Mouse (Mus musculus): ENCODE data around the gene Gm20388. TPM values are rescaled to one million over a fixed set of nuclear protein-coding genes. Genes with fewer than 3 reads are reported as not detected.

The Gm20388 gene
- total and polyA plus RNA-seq, 2 experiments from 2014 or later, result 17.3 TPM; not detected in 1

GRCm38 (mm10) chr8:120037199-120037598 is 126.6 kb downstream of the Gm20388 start:
- Histone ChIP-seq H3K27me3 (ENCODE audit: control insufficient read depth, insufficient read depth, low read length) (peaks cover 6% of the 10 kb centered on the region; the same call in 1 of the 2 replicates), H3K36me3 (replicated peaks; ENCODE audit: control insufficient read depth, insufficient read depth, low read length) (no peaks in the 10 kb centered on the region), H3K9ac (replicated peaks; ENCODE audit: low read depth, low read length) (no peak overlapping the region), H3K27ac (ENCODE audit: low read depth) (no peak overlapping the region), H3K9me3 (replicated peaks; ENCODE audit: control insufficient read depth, low read length) (no peaks in the 10 kb centered on the region), H3K4me1 (ENCODE audit: control insufficient read depth, insufficient read depth) (peaks cover 24% of the 10 kb centered on the region; the same call in 1 of the 2 replicates), H3K4me2 (ENCODE audit: low read depth, low read length) (no peak overlapping the region; the same call in 1 of the 2 replicates), H3K4me3 (ENCODE audit: low read depth, low read length) (no peak overlapping the region)
- peak; percentile 43; the same call in 1 of the 2 replicates for ATAC-seq (ENCODE audit: insufficient read depth, low read depth)
- WGBS, result 27% methylated on average over 15 of the region's 15 CpGs
- TF ChIP-seq CTCF (IDR thresholded peaks at IDR 0.05; ENCODE audit: low read depth), result no peak
- TF ChIP-seq EP300 (IDR thresholded peaks at IDR 0.05; ENCODE audit: low read depth), result no peak
- peak; percentile 59 for DNase-seq (ENCODE audit: low spot score)

DNA sequence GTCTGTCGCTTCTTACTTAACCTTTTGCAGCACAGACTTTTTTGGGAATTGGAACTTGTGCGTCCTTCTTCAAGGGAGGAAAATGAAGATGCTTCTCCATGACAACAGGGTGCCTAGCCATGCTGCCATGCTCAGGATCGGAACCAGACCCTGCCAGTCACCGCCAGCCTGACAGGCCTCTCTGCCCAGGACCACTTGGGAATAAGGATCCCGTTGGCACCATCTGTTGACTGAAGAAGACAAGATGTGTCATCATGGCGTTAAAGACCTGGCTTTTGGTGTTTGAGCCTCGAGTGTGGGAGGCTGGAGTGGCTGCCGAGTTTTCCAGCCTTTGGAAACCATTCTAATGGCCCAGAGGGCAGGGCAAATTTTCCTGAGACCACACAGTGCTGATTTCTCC is 127.0 kb downstream of the Gm20388 start:
- H3K9ac ChIP-seq (replicated peaks; ENCODE audit: low read depth, low read length), result no peak overlapping the region
- H3K36me3 ChIP-seq (replicated peaks; ENCODE audit: control insufficient read depth, insufficient read depth, low read length), result no peaks in the 10 kb centered on the region
- H3K4me2 ChIP-seq (ENCODE audit: low read depth, low read length), result no peak overlapping the region
- TF ChIP-seq EP300 (IDR thresholded peaks at IDR 0.05; ENCODE audit: low read depth) (no peak), CTCF (IDR thresholded peaks at IDR 0.05; ENCODE audit: low read depth) (no peak)
- DNase-seq (ENCODE audit: low spot score), result no peak
- no peak overlapping the region for H3K27ac ChIP-seq (ENCODE audit: low read depth)
- WGBS, result 75% methylated on average over 8 of the region's 8 CpGs
- ATAC-seq (ENCODE audit: insufficient read depth, low read depth), result no peak
- H3K4me3 ChIP-seq (ENCODE audit: low read depth, low read length), result no peak overlapping the region
- peaks cover 24% of the 10 kb centered on the region; the same call in 1 of the 2 replicates for H3K4me1 ChIP-seq (ENCODE audit: control insufficient read depth, insufficient read depth)
- no peaks in the 10 kb centered on the region for H3K9me3 ChIP-seq (replicated peaks; ENCODE audit: control insufficient read depth, low read length)
- H3K27me3 ChIP-seq (ENCODE audit: control insufficient read depth, insufficient read depth, low read length), result peaks cover 6% of the 10 kb centered on the region; the same call in 1 of the 2 replicates

- H3K27ac ChIP-seq (ENCODE audit: low read depth), result no peak overlapping the region
- TF ChIP-seq CTCF (IDR thresholded peaks at IDR 0.05; ENCODE audit: low read depth) (no peak), EP300 (IDR thresholded peaks at IDR 0.05; ENCODE audit: low read depth) (no peak)
These were observed 128.1 kb downstream of the Gm20388 start for GRCm38 (mm10) chr8:120038741-120039140.

GRCm38 (mm10) chr8:120039313-120039919 is 128.8 kb downstream of the Gm20388 start:
- Histone ChIP-seq H3K27ac (ENCODE audit: low read depth) (no peak overlapping the region), H3K9ac (replicated peaks; ENCODE audit: low read depth, low read length) (no peak overlapping the region), H3K27me3 (ENCODE audit: control insufficient read depth, insufficient read depth, low read length) (peaks cover 7% of the 10 kb centered on the region), H3K36me3 (replicated peaks; ENCODE audit: control insufficient read depth, insufficient read depth, low read length) (no peaks in the 10 kb centered on the region), H3K9me3 (replicated peaks; ENCODE audit: control insufficient read depth, low read length) (no peaks in the 10 kb centered on the region), H3K4me1 (ENCODE audit: control insufficient read depth, insufficient read depth) (peaks cover 24% of the 10 kb centered on the region; the same call in 1 of the 2 replicates), H3K4me3 (ENCODE audit: low read depth, low read length) (no peak overlapping the region), H3K4me2 (ENCODE audit: low read depth, low read length) (no peak overlapping the region)
- no peak for TF ChIP-seq CTCF (IDR thresholded peaks at IDR 0.05; ENCODE audit: low read depth)
- TF ChIP-seq EP300 (IDR thresholded peaks at IDR 0.05; ENCODE audit: low read depth), result no peak
- ATAC-seq (ENCODE audit: insufficient read depth, low read depth) (no peak), DNase-seq (ENCODE audit: low spot score) (no peak)
- WGBS, result 59% methylated on average over 11 of the region's 11 CpGs

More at GRCm38 (mm10) chr8:120038741-120039140, 128.1 kb downstream of the Gm20388 start:
- Histone ChIP-seq H3K4me1 (ENCODE audit: control insufficient read depth, insufficient read depth) (peaks cover 24% of the 10 kb centered on the region; the same call in 1 of the 2 replicates), H3K27me3 (ENCODE audit: control insufficient read depth, insufficient read depth, low read length) (peaks cover 6% of the 10 kb centered on the region), H3K4me2 (ENCODE audit: low read depth, low read length) (no peak overlapping the region), H3K9ac (replicated peaks; ENCODE audit: low read depth, low read length) (no peak overlapping the region), H3K4me3 (ENCODE audit: low read depth, low read length) (no peak overlapping the region), H3K36me3 (replicated peaks; ENCODE audit: control insufficient read depth, insufficient read depth, low read length) (no peaks in the 10 kb centered on the region), H3K9me3 (replicated peaks; ENCODE audit: control insufficient read depth, low read length) (no peaks in the 10 kb centered on the region)
- ATAC-seq (ENCODE audit: insufficient read depth, low read depth) (no peak), DNase-seq (ENCODE audit: low spot score) (no peak)
- WGBS, result 88% methylated on average over 12 of the region's 12 CpGs

GRCm38 (mm10) chr8:120040861-120041260 is 130.2 kb downstream of the Gm20388 start:
- Histone ChIP-seq H3K4me3 (ENCODE audit: low read depth, low read length) (no peak overlapping the region), H3K9ac (replicated peaks; ENCODE audit: low read depth, low read length) (no peak overlapping the region), H3K36me3 (replicated peaks; ENCODE audit: control insufficient read depth, insufficient read depth, low read length) (no peaks in the 10 kb centered on the region), H3K27me3 (ENCODE audit: control insufficient read depth, insufficient read depth, low read length) (peaks cover 11% of the 10 kb centered on the region), H3K27ac (ENCODE audit: low read depth) (peak overlapping the region; percentile 31), H3K4me2 (ENCODE audit: low read depth, low read length) (no peak overlapping the region), H3K9me3 (replicated peaks; ENCODE audit: control insufficient read depth, low read length) (no peaks in the 10 kb centered on the region), H3K4me1 (ENCODE audit: control insufficient read depth, insufficient read depth) (peaks cover 22% of the 10 kb centered on the region)
- peak; percentile 70 for DNase-seq (ENCODE audit: low spot score)
- ATAC-seq (ENCODE audit: insufficient read depth, low read depth), result peak; percentile 59
- 0% methylated on average over 1 of the region's 1 CpGs for WGBS
- TF ChIP-seq CTCF (IDR thresholded peaks at IDR 0.05; ENCODE audit: low read depth) (0 out of 2 replicates have a peak, but pooled peaks have one; percentile 2), EP300 (IDR thresholded peaks at IDR 0.05; ENCODE audit: low read depth) (0 out of 2 replicates have a peak, but pooled peaks have one; percentile 53)
